Mouse (Mus musculus): ENCODE results near the gene Sec24d.

The Sec24d gene

GRCm38 (mm10) chr3:123411821-123412578 is 144.7 kb downstream of the Sec24d start:
- no peak for DNase-seq

- DNase-seq: peak; percentile 8
Measured at GRCm38 (mm10) chr3:123413173-123413572, 145.9 kb downstream of the Sec24d start.
